Mouse (Mus musculus) gastrocnemius, adult 18-20 months (tissue): ENCODE measurements around the gene Sectm1a. TPM values are rescaled to one million over a fixed set of nuclear protein-coding genes. Genes with fewer than 3 reads are reported as not detected.
A peak's percentile ranks its signal among the peaks of the same experiment; 100 is the strongest.
"Not testable (repeated sequence)": the region's sequence is repeated elsewhere in the genome, so short reads cannot be mapped to it uniquely, and the experiment has no call there.

Experiments used
- DNase-seq: peaks from one replicate; pipeline ENCODE4 v3.0.0; 2021; ENCODE audit warnings: low spot score
- total RNA-seq, 2 experiments: library from RNA; stranded (reverse); gene quantifications; 2 replicates each; pipeline ENCODE4 v1.2.3; 2021

Gene Sectm1a
- total RNA-seq, 2 experiments from 2014 or later = 0.17 TPM; not detected in 1

DNA sequence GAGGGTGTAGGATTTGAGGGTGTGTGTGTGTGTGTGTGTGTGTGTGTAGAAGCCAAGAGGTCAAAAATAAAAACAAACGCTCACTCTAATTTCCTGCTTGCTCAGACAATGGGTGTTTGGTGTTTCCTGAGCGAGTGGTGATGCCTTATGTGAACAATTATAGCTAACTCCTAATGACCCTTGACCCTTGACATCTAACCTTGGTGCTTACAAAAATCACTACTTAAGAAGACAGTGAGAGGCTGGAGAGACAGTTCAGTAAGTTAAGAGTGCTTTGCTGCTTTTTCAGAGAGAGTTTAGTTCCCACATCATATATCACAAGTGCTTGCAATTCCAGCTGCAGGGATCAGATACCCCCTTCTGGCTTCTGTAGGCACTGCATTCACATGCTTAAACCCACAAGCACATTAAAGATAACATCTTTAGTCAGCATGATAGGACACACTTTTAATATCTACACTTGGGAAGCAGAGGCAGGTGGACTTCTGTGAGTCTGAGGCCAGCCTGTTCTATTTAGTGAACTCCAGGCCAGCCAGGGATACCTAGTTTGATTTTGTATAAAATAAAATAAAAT, 33.1 kb downstream of the Sectm1a start:
- DNase-seq = no peak

GRCm38 (mm10) chr11:121045286-121045685, 35.7 kb downstream of the Sectm1a start:
- no peak for DNase-seq

GRCm38 (mm10) chr11:121043025-121043424, 38.0 kb downstream of the Sectm1a start:
- not testable (repeated sequence) for DNase-seq

DNA sequence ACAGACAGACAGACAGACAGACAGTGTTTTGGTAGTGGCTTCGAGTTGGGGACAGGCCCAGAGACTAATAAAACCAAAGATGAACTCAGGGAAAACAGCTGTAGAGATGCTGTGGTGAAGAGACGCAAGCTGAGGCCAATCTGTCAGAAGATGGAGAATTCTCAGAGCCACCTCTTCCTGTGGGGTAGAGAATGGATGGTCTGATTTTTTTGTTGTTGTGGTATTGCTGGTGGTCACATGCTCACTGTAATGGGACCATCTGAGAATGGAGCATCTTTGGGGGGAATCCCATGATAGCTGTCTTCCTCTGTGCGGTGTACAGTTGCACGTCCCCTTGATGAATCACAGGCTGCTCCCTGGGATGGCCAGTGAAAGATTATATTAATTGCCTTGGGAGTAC, 38.5 kb downstream of the Sectm1a start:
- no peak for DNase-seq

GRCm38 (mm10) chr11:121041636-121042035, 39.4 kb downstream of the Sectm1a start:
- DNase-seq = no peak

GRCm38 (mm10) chr11:121041212-121041611, 39.8 kb downstream of the Sectm1a start:
- DNase-seq = peak; percentile 89

DNA sequence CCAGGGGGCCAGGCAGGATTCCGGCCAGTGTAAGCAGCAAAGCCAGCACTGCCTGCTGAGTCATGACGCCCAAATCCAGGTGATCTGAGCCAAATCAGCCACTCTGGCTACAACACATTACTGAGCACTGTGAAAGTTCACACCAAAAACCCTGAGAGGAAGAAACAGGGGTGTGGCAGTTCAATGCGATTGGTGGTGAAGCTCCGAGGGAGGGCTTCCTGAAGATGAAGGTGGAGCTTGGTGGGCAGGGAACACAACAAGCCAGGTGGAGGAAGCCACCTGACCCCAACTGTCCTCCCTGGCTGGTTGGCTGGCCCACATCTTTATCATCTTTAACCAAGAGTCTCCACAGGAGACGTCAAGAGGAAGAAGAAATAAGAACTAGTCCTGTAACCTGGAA, 41.7 kb downstream of the Sectm1a start, which contains the start of gene Cd7:
Cd7 (minus strand) TSS at position 117 of the 400 bp plus-strand sequence.
- DNase-seq = no peak

- DNase-seq = no peak
Measured at GRCm38 (mm10) chr11:121038366-121039240, 42.4 kb downstream of the Sectm1a start.

DNA sequence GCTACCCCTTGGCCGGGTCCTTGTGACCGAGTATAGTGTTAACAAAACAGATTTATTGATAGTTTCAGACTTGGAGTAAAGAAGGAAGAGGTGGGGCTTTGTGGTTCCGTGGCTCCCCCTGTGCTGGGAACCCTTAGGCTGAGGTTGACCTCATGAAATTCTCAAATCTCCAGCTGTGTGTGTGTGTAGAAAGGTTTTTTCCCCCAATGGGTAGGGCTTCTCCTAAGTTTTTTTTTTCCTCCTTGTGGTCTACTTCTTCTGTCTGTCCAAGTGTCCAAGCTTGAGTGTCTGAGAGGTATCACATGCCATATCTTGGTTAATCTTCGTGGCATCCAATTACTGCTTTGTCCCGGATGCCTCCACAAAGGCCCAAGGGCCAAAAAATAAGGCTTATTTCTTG, 47.9 kb downstream of the Sectm1a start:
- no peak for DNase-seq

DNA sequence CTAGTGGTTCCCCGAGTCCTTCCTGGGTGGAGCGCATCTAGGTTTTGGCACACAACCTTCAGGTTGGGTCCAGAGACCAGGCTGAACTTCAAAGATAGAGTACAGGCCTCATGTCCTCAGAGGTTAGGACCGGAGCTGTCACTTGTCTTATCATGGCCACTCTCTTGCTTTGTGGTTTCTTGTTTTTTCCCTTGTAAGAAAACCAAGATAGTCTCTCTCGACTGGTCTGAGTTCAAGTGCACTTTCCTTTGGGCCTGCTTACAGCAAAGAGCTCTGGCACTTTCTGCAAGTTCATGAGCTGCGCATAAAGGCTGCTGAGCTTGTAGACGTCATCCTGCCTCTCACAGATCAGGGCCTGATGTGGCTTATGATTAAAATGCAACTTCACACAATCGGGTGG, 53.8 kb downstream of the Sectm1a start:
- DNase-seq = no peak

DNA sequence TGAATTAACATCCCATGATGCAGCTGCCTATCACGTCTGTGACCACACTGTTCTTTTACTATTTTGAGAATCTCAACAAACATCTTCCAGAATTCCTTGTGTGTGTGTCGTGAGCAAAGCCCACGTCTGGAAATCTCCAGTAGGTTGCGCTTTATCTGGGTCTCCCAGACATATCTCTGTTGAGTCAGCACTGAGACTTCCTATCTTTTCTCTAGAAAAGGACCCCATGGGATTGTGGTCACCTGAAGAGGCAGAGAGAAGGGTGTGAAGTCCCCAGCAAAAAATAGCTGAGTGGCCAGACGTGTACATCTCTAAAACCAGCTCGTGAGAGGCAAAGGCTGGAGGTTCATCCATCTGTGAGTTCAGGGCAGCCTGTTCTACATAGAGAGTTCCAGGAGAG, 56.9 kb downstream of the Sectm1a start:
- no peak for DNase-seq

- DNase-seq = no peak
Measured at GRCm38 (mm10) chr11:121019501-121019900, 61.5 kb downstream of the Sectm1a start.

DNA sequence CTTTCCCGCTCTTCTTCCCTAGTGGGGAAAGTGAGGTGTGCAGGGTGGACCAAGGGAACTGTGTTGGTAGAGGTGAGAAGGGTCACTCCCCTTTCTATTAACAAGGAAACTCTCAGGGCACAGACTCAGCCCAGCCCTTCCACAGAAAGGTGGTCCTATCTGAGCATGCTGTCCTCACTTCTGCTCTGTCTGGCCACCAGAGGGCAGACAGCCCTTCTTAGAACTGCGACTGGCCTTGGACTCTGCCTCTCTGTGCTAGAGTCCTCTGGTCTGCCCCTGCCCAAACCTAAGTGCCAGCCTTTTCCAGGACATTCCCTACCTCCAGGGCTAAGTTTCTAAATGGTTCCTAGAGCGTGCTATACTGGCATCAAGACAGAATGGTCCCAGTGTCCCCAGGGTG, 63.3 kb downstream of the Sectm1a start:
- peak; percentile 60 for DNase-seq

Other genes starting within 250 kb of the Sectm1a start
- gene Ccdc57, start 148.3 kb downstream of the Sectm1a start, total RNA-seq = 1 to 10 TPM; 3.0 to 3.5 TPM
- gene Slc16a3, start 132.7 kb downstream of the Sectm1a start, total RNA-seq = 100 to 1,000 TPM; 257 to 298 TPM
- gene Csnk1d, start 89.9 kb downstream of the Sectm1a start, total RNA-seq = 10 to 100 TPM; 48.7 to 57.4 TPM
- gene Cd7, start 41.8 kb downstream of the Sectm1a start, total RNA-seq = not detected
- gene Sectm1b, start 17.7 kb downstream of the Sectm1a start, total RNA-seq = not detected
- not detected for gene Tex19.2, start 37.5 kb upstream of the Sectm1a start, total RNA-seq
- not detected for gene Tex19.1, start 64.9 kb upstream of the Sectm1a start, total RNA-seq
- 1 to 10 TPM in 1 of 2 experiments, under 1 TPM in 1; 0.62 to 1.0 TPM for gene Uts2r, start 79.1 kb upstream of the Sectm1a start, total RNA-seq
- 1 to 10 TPM; 5.7 to 7.1 TPM for gene Hexdc, start 123.2 kb upstream of the Sectm1a start, total RNA-seq
- gene Ogfod3, start 123.5 kb upstream of the Sectm1a start, total RNA-seq = 10 to 100 TPM; 12.3 TPM
- 1 to 10 TPM; 2.6 to 2.9 TPM for gene Cybc1, start 148.1 kb upstream of the Sectm1a start, total RNA-seq
- 100 to 1,000 TPM in 1 of 2 experiments, 10 to 100 TPM in 1; 75.8 to 117 TPM for gene Narf, start 156.0 kb upstream of the Sectm1a start, total RNA-seq
- gene Foxk2, start 178.8 kb upstream of the Sectm1a start, total RNA-seq = 10 to 100 TPM; 26.5 to 30.9 TPM